Comparison of ENCODE assay signal across 9 mouse cellular contexts in the genomic region with DNA sequence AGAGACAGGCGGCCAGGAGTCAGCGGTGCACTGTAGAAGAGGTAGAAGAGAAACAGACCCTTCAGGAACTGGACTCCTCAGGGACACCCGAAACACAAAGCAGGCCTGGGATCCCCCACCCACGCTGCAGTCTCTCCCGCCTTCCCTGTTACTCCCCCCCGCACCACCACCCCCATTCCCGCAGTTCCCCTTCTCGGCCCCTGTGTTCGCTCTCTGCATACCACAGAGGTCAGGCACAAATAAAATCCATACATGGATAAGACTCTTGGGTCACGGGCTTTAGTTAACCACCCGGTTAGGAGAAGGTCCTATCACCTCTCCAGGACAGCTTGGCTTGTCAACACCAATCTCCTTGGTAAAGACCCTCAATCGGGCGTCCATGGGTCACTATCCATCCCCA. TPM values are rescaled to one million over a fixed set of nuclear protein-coding genes. Genes with fewer than 3 reads are reported as not detected.
DNase-seq lines count a peak whose midpoint lies in the region; ATAC-seq lines count a peak whose summit lies in the region.
"Had no signal": no experiment of that assay in that cellular context is flagged by ENCODE, and none has a peak within 500 bp of the region (broad histone marks: within the 10 kb centered on the region; RNA-seq: fewer than 3 reads in every experiment).

No protein-coding gene starts in this region.

- H3K27ac ChIP-seq in heart, embryonic 15.5 days = peak overlapping the region; percentile 94
- peak overlapping the region; percentile 85 for H3K27ac ChIP-seq in embryonic facial prominence, embryonic 12.5 days
- H3K27ac ChIP-seq in intestine, embryonic 14.5 days (ENCODE audit: low read depth) = peak overlapping the region; percentile 95
- H3K27ac ChIP-seq in midbrain, embryonic 14.5 days (replicated peaks; ENCODE audit: low read depth, low read length) = peak overlapping the region; percentile 16; the same call in 1 of the 2 replicates

- WGBS in heart, embryonic 15.5 days = 11% methylated on average over 13 of the region's 13 CpGs
- WGBS in embryonic facial prominence, embryonic 12.5 days = 2% methylated on average over 13 of the region's 13 CpGs
- WGBS in intestine, embryonic 14.5 days = 9% methylated on average over 13 of the region's 13 CpGs
- 7% methylated on average over 13 of the region's 13 CpGs for WGBS in midbrain, embryonic 14.5 days

- H3K4me2 ChIP-seq in heart, embryonic 15.5 days = peak overlapping the region; percentile 68
- H3K4me2 ChIP-seq in embryonic facial prominence, embryonic 12.5 days (replicated peaks) = peak overlapping the region; percentile 41
- peak overlapping the region; percentile 58 for H3K4me2 ChIP-seq in intestine, embryonic 14.5 days (ENCODE audit: low read length)
- H3K4me2 ChIP-seq in midbrain, embryonic 14.5 days (ENCODE audit: low read length) = peak overlapping the region; percentile 49

- peak overlapping the region; percentile 53 for H3K9ac ChIP-seq in heart, embryonic 15.5 days
- 0 out of 2 replicates have a peak overlapping the region, but pooled peaks have one; percentile 4 for H3K9ac ChIP-seq in embryonic facial prominence, embryonic 12.5 days
- H3K9ac ChIP-seq in intestine, embryonic 14.5 days (ENCODE audit: low read length) = peak overlapping the region; percentile 49
- peak overlapping the region; percentile 37 for H3K9ac ChIP-seq in midbrain, embryonic 14.5 days (replicated peaks; ENCODE audit: low read length)

- intact Hi-C loops in heart, postnatal 25 days (cut with DNase I) = no loop called here

- no peaks in the 10 kb centered on the region for H3K27me3 ChIP-seq in heart, embryonic 15.5 days
- no peaks in the 10 kb centered on the region for H3K27me3 ChIP-seq in embryonic facial prominence, embryonic 12.5 days
- no peaks in the 10 kb centered on the region for H3K27me3 ChIP-seq in intestine, embryonic 14.5 days (replicated peaks; ENCODE audit: control insufficient read depth, insufficient read depth, low read length)
- H3K27me3 ChIP-seq in midbrain, embryonic 14.5 days (ENCODE audit: control insufficient read depth, insufficient read depth, low read length) = no peaks in the 10 kb centered on the region
- H3K27me3 ChIP-seq: CH12.LX had no signal

- no peak for DNase-seq in heart, postnatal 25 days (ENCODE audit: low spot score)
- DNase-seq in intestine, embryonic 14.5 days (ENCODE audit: low spot score) = no peak
- DNase-seq in midbrain, embryonic 14.5 days = no peak
- no peak for DNase-seq in cerebellum, postnatal 4 days (ENCODE audit: low spot score in 2 of 2)
- no peak for DNase-seq in urinary bladder, postnatal 36 days (ENCODE audit: low spot score in 2 of 2)

- ATAC-seq in heart, embryonic 15.5 days (replicated peaks; ENCODE audit: insufficient number of reproducible peaks, insufficient read depth, low FRiP score, low read depth) = peak; percentile 25; the same call in 1 of the 2 replicates
- ATAC-seq in embryonic facial prominence, embryonic 12.5 days (ENCODE audit: insufficient number of reproducible peaks, insufficient read depth, low FRiP score, low TSS enrichment) = peak; percentile 53
- ATAC-seq in intestine, embryonic 14.5 days (replicated peaks; ENCODE audit: low FRiP score, low TSS enrichment, low read depth) = peak; percentile 56
- no peak for ATAC-seq in midbrain, embryonic 14.5 days (ENCODE audit: low FRiP score, low TSS enrichment)
- ATAC-seq in activated CD4-positive, CD25-positive, alpha-beta regulatory T cell, adult 4 months = no peak

- no peaks in the 10 kb centered on the region for H3K36me3 ChIP-seq in heart, embryonic 15.5 days
- H3K36me3 ChIP-seq in embryonic facial prominence, embryonic 12.5 days = no peaks in the 10 kb centered on the region
- no peaks in the 10 kb centered on the region for H3K36me3 ChIP-seq in intestine, embryonic 14.5 days (ENCODE audit: control insufficient read depth, insufficient read depth, low read length)
- H3K36me3 ChIP-seq in midbrain, embryonic 14.5 days (ENCODE audit: control insufficient read depth, insufficient read depth, low read length) = no peaks in the 10 kb centered on the region

- H3K9me3 ChIP-seq in heart, embryonic 15.5 days (replicated peaks) = no peaks in the 10 kb centered on the region
- no peaks in the 10 kb centered on the region for H3K9me3 ChIP-seq in embryonic facial prominence, embryonic 12.5 days
- H3K9me3 ChIP-seq in intestine, embryonic 14.5 days (ENCODE audit: control insufficient read depth, low read length) = no peaks in the 10 kb centered on the region
- no peaks in the 10 kb centered on the region for H3K9me3 ChIP-seq in midbrain, embryonic 14.5 days (ENCODE audit: control insufficient read depth, low read length)

- peaks cover 62% of the 10 kb centered on the region for H3K4me1 ChIP-seq in heart, embryonic 15.5 days (replicated peaks)
- peaks cover 62% of the 10 kb centered on the region for H3K4me1 ChIP-seq in embryonic facial prominence, embryonic 12.5 days
- H3K4me1 ChIP-seq in intestine, embryonic 14.5 days (replicated peaks; ENCODE audit: control insufficient read depth, insufficient read depth, low read length) = peaks cover 44% of the 10 kb centered on the region
- H3K4me1 ChIP-seq in midbrain, embryonic 14.5 days (ENCODE audit: control insufficient read depth, insufficient read depth, low read length) = peaks cover 46% of the 10 kb centered on the region

- H3K4me3 ChIP-seq in heart, embryonic 15.5 days = peak overlapping the region; percentile 36
- H3K4me3 ChIP-seq in embryonic facial prominence, embryonic 12.5 days = peak overlapping the region; percentile 14
- H3K4me3 ChIP-seq in intestine, embryonic 14.5 days (ENCODE audit: low read depth, low read length) = peak overlapping the region; percentile 25
- peak overlapping the region; percentile 18; the same call in 1 of the 2 replicates for H3K4me3 ChIP-seq in midbrain, embryonic 14.5 days (replicated peaks; ENCODE audit: low read depth, low read length)

RNA-seq across cellular contexts. Expression of gene Pim1, which starts 26.9 kb away (rescaled TPM):
- 17.9 and 18.2 TPM in 2 replicates for polyA plus RNA-seq in heart, embryonic 15.5 days (2015; fragmentation: Nextera tagmentation; extraction: Ambion mirVana)
- 10 to 100 TPM; 22.1 to 32.7 TPM for total RNA-seq in heart, postnatal 25 days (2021)
- 20.1 and 20.3 TPM in 2 replicates for polyA plus RNA-seq in embryonic facial prominence, embryonic 12.5 days (2016; fragmentation: Nextera tagmentation; extraction: Ambion mirVana)
- 13.3 and 13.6 TPM in 2 replicates for polyA plus RNA-seq in intestine, embryonic 14.5 days (2014; fragmentation: Nextera tagmentation; extraction: Ambion mirVana)
- 10.1 and 10.3 TPM in 2 replicates for polyA plus RNA-seq in midbrain, embryonic 14.5 days (2014; fragmentation: Nextera tagmentation; extraction: Ambion mirVana)
- 100 to 1,000 TPM; 291 to 376 TPM for polyA plus RNA-seq in activated CD4-positive, CD25-positive, alpha-beta regulatory T cell, adult 4 months (2017; shearing (Covaris generic))

Comparison
In these comparisons a context has a peak if more than half of its experiments do, and no peak if none do; other contexts are left out.
1. ATAC-seq: peak in heart, embryonic 15.5 days (single experiment), embryonic facial prominence, embryonic 12.5 days (single experiment) and intestine, embryonic 14.5 days (single experiment); none in midbrain, embryonic 14.5 days (single experiment) and activated CD4-positive, CD25-positive, alpha-beta regulatory T cell, adult 4 months (single experiment).
2. H3K27ac ChIP-seq: peak in every context shown above with its lines; median percentile 95 in intestine, embryonic 14.5 days; 94 in heart, embryonic 15.5 days; 85 in embryonic facial prominence, embryonic 12.5 days; 16 in midbrain, embryonic 14.5 days.
3. RNA of gene Pim1, which starts 26.9 kb away (polyA plus RNA-seq): 291 to 376 TPM in activated CD4-positive, CD25-positive, alpha-beta regulatory T cell, adult 4 months; 20.1 to 20.3 TPM in embryonic facial prominence, embryonic 12.5 days, 17.9 to 18.2 TPM in heart, embryonic 15.5 days, 13.3 to 13.6 TPM in intestine, embryonic 14.5 days and 10.1 to 10.3 TPM in midbrain, embryonic 14.5 days; every median in the first group is over 10 times any median in the second.
4. Peak in every context shown above with its lines, with median percentiles within 50 percentile points of each other: H3K4me2 ChIP-seq, H3K4me3 ChIP-seq and H3K9ac ChIP-seq.